Mouse (Mus musculus) brain, embryonic 14.5 days (tissue): ENCODE measurements around the gene Nt5c2.

Experiments
- CTCF ChIP-seq: fragments of 200-500 bp; IDR thresholded peaks from 2 replicates; pipeline ENCODE4 v1.5.1; 2012; ENCODE audit warnings: inconsistent platforms, mild to moderate bottlenecking, moderate library complexity, borderline replicate concordance; ENCODE audit not compliant: insufficient read depth, insufficient read length; ENCODE audit errors: extremely low read depth
- POLR2A ChIP-seq: fragments of 200-500 bp; IDR thresholded peaks from 2 replicates; pipeline ENCODE4 v1.6.1; 2012; ENCODE audit warnings: mild to moderate bottlenecking, inconsistent platforms, borderline replicate concordance; ENCODE audit not compliant: poor library complexity, insufficient read depth, insufficient read length, severe bottlenecking; ENCODE audit errors: extremely low read depth

DNA sequence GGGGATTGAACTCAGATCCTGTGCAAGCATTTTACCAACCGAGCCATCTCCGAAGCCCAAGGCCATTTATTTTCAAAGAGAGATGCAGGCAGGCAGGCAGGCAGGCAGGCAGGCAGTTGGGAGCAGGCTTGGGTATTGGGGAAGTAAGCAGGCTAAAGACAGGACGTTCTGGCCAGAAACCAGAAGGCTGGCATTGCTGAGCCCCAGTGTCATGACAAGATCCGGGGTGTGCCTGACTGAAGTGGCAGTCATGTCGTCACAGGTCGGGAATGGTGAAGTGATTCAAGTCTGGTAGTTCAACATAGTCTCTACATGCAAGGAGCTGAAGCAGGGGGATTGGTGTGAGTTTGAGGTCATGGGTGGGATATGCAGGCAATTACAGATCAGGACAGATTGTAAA is 27.3 kb downstream of the Nt5c2 start:
- TF ChIP-seq CTCF (no peak), POLR2A (no peak)
